ENCODE assay signal across 8 mouse cellular contexts in genomic region chr2:173409433-173409832, GRCm38 (mm10).
A peak's percentile ranks its signal among the peaks of the same experiment; 100 is the strongest.
DNase-seq lines count a peak whose midpoint lies in the region; ATAC-seq and TF ChIP-seq lines count a peak whose summit lies in the region.

No protein-coding gene starts in this region.

- no peak overlapping the region for H3K4me2 ChIP-seq in lung, embryonic 14.5 days

- H3K4me3 ChIP-seq in lung, embryonic 14.5 days (ENCODE audit: low read depth, low read length), result no peak overlapping the region
- peak overlapping the region; percentile 13 for H3K4me3 ChIP-seq in thymus, adult 2 months (ENCODE audit: control insufficient read depth, insufficient read depth, low read length)

- WGBS in lung, embryonic 14.5 days, result 25% methylated on average over 16 of the region's 16 CpGs
- 7% methylated on average over 16 of the region's 16 CpGs for WGBS in thymus, adult 2 months

- H3K9me3 ChIP-seq in lung, embryonic 14.5 days (ENCODE audit: low read depth, low read length), result no peaks in the 10 kb centered on the region

- no peak overlapping the region for H3K9ac ChIP-seq in lung, embryonic 14.5 days

- no peaks in the 10 kb centered on the region for H3K36me3 ChIP-seq in lung, embryonic 14.5 days (ENCODE audit: insufficient read depth)
- no peaks in the 10 kb centered on the region for H3K36me3 ChIP-seq in thymus, adult 2 months (ENCODE audit: control insufficient read depth, insufficient read depth, low read length)

- TF ChIP-seq POLR2A in thymus, adult 2 months (IDR thresholded peaks at IDR 0.05; ENCODE audit: control insufficient read depth, extremely low read depth, insufficient read depth, low read length, poor library complexity), result 0 out of 2 replicates have a peak, but pooled peaks have one; percentile 24

- H3K27ac ChIP-seq in lung, embryonic 14.5 days (ENCODE audit: low read depth), result no peak overlapping the region
- H3K27ac ChIP-seq in thymus, adult 2 months (ENCODE audit: control insufficient read depth, insufficient read depth, low read length), result peak overlapping the region; percentile 94

- 0 out of 2 replicates have a peak, but pooled peaks cover 13% of the 10 kb centered on the region for H3K4me1 ChIP-seq in lung, embryonic 14.5 days (ENCODE audit: insufficient read depth)
- H3K4me1 ChIP-seq in thymus, adult 2 months (replicated peaks; ENCODE audit: control insufficient read depth, insufficient read depth, low read length), result peaks cover 56% of the 10 kb centered on the region

- DNase-seq in lung, embryonic 14.5 days, result peak; percentile 32
- DNase-seq in lung, postnatal 14 days, result no peak
- peak; percentile 38 for DNase-seq in embryo, embryonic 10 days (ENCODE audit: low spot score)
- peak; percentile 84 for DNase-seq in thymus, adult 2 months
- no peak for DNase-seq in cerebellum, adult 11-12 months
- DNase-seq in heart, adult 18-20 months, result no peak
- no peak for DNase-seq in layer of hippocampus, postnatal 10 days (ENCODE audit: low spot score in 2 of 2)

- no peaks in the 10 kb centered on the region for H3K27me3 ChIP-seq in lung, embryonic 14.5 days (ENCODE audit: insufficient read depth, low read length)
- no peaks in the 10 kb centered on the region for H3K27me3 ChIP-seq in thymus, adult 2 months (ENCODE audit: control insufficient read depth, insufficient read depth, low read length)

- no peak for TF ChIP-seq CTCF in lung, embryonic 14.5 days (IDR thresholded peaks at IDR 0.05; ENCODE audit: low read depth)
- TF ChIP-seq CTCF in thymus, adult 2 months (IDR thresholded peaks at IDR 0.05; ENCODE audit: borderline replicate concordance, control insufficient read depth, extremely low read depth, insufficient read depth, low read length, poor library complexity), result no peak

- ATAC-seq in lung, embryonic 14.5 days (ENCODE audit: insufficient read depth), result peak; percentile 28; the same call in 1 of the 2 replicates
- ATAC-seq in megakaryocyte progenitor cell, adult 5-6 weeks (replicated peaks; ENCODE audit: poor library complexity), result peak; percentile 77

Comparison
In these comparisons a context has a peak if more than half of its experiments do, and no peak if none do; other contexts are left out.
1. DNase-seq: peak in lung, embryonic 14.5 days (single experiment), embryo, embryonic 10 days (single experiment) and thymus, adult 2 months (single experiment); none in lung, postnatal 14 days (single experiment), cerebellum, adult 11-12 months (single experiment), heart, adult 18-20 months (0 of 2) and layer of hippocampus, postnatal 10 days (0 of 2).